Mouse (Mus musculus) adrenal gland, adult 10 weeks (tissue): ENCODE measurements around the gene Arhgef26. TPM values are rescaled to one million over a fixed set of nuclear protein-coding genes. Genes with fewer than 3 reads are reported as not detected.

Experiments used
- polyA plus RNA-seq: library from polyadenylated mRNA; stranded (reverse); fragments of 350-450 nt; fragmentation: Illumina TruSeq; extraction: RNeasy Lipid Tissue Mini Kit (QIAGEN cat#74804); gene quantifications from one replicate; pipeline ENCODE4 v1.2.3, GENCODE M21; 2014; ENCODE audit warnings: low read depth, low replicate concordance

Arhgef26 gene
- 3.6 TPM for polyA plus RNA-seq

DNA sequence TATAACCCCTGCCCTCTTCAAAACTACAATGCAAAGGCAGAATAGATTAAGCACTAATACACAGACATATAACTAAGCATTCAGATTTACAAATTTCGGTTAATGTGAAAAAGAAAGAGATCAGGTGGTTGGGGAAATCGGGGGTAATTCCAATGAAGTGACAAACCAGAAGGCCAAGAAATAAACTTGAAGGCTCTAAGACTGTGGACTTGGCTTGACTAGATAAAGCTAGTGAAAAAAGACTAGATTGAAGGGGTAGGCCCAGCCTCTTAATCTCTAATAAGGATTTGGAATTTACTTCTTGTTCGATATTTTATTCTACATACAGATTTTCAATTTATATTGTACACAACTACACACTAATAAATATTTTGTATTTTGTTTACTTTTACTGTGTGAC is at the start of gene Arhgef26:
Gene Arhgef26, plus strand, starts transcription at position 301 of the 400 bp plus-strand sequence.

DNA sequence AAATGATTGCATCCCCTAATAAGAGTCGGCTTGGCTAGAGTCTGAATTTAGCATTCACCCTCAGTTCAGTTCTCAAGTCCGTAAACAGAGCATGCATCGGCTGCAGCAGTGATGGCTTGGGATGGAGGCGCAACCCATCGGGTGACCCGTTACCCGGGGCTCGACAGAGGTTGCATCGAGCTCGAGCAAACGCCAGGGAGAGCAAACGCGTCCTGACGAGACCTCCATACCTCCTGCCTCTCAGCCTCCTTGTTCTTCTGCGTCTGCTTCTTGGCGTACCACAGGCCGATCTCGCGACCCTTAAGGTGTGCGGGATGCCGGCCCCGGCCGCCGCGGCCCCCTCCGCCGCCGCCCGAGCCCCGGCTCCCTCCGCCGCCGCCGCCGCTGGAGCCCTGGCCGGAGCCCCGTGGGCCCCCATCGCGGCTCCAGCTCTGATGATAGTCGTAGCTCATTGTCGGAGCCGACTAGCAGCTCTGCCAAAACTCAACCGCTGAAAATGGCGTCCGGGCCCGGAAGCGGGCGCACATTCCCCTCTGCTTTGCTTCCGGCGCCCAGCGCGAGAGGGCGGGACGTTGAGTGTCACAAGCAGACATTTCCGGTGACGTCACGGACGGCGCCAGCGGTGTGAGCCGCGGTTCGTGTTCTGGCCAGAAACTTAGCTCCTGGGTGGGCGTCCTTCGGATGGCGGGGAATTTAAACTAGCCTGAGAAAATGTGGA is 168.5 kb downstream of the Arhgef26 start, which contains the start of gene Dhx36:
Gene Dhx36, minus strand, starts transcription at position 517 of the 718 bp plus-strand sequence.

Other genes with a start within 250 kb of the Arhgef26 start
- 143 TPM for gene Dhx36, start 168.7 kb downstream of the Arhgef26 start, polyA plus RNA-seq